Mouse (Mus musculus) limb, embryonic 15.5 days (tissue): ENCODE results near the gene Rilp. TPM values are rescaled to one million over a fixed set of nuclear protein-coding genes. Genes with fewer than 3 reads are reported as not detected.

ENCODE experiments used
- ATAC-seq: fragments of 200-750 bp; cut with Nextera tagmentation; 2 replicates; pipeline ENCODE4 v1.8.0; 2017; ENCODE audit warnings: low read depth, moderate TSS enrichment; ENCODE audit not compliant: insufficient number of reproducible peaks, low FRiP score, low TSS enrichment
- H3K27ac ChIP-seq: fragments of 300-500 bp; sonication (generic); 2 replicates; pipeline ENCODE4 v1.5.1; 2015; ENCODE audit warnings: moderate library complexity, mild to moderate bottlenecking, inconsistent platforms
- H3K27me3 ChIP-seq: fragments of 300-500 bp; sonication (generic); 2 replicates; pipeline ENCODE4 v1.6.1; 2015; ENCODE audit warnings: inconsistent platforms
- H3K36me3 ChIP-seq: fragments of 300-500 bp; sonication (generic); 2 replicates; pipeline ENCODE4 v1.6.1; 2015; ENCODE audit warnings: inconsistent platforms
- H3K4me1 ChIP-seq: fragments of 300-500 bp; sonication (generic); 2 replicates; pipeline ENCODE4 v1.6.1; 2015; ENCODE audit warnings: inconsistent platforms
- H3K4me2 ChIP-seq: fragments of 300-500 bp; sonication (generic); 2 replicates; pipeline ENCODE4 v1.6.1; 2015; ENCODE audit warnings: mild to moderate bottlenecking, inconsistent platforms
- H3K4me3 ChIP-seq: fragments of 300-500 bp; sonication (generic); 2 replicates; pipeline ENCODE4 v1.5.1; 2015; ENCODE audit warnings: mild to moderate bottlenecking, inconsistent platforms
- H3K9ac ChIP-seq: fragments of 300-500 bp; sonication (generic); 2 replicates; pipeline ENCODE4 v1.6.1; 2015; ENCODE audit warnings: inconsistent platforms
- H3K9me3 ChIP-seq: fragments of 300-500 bp; sonication (generic); 2 replicates; pipeline ENCODE4 v1.6.1; 2016; ENCODE audit warnings: inconsistent platforms
- WGBS: fragments of 180-500 bp; shearing (Covaris S2); methylation state at CpG from one replicate; pipeline ENCODE4 v1.1.7; 2015; 5-methylcytosine and 5-hydroxymethylcytosine counted together
- polyA plus RNA-seq: library from polyadenylated mRNA; unstranded; fragments of >200 nt; fragmentation: Nextera tagmentation; extraction: Ambion mirVana; gene quantifications from 2 replicates; pipeline ENCODE4 v1.2.1, GENCODE M21; 2015

The Rilp gene
- polyA plus RNA-seq, 1 experiment from 2014 or later = 0.45 TPM

DNA sequence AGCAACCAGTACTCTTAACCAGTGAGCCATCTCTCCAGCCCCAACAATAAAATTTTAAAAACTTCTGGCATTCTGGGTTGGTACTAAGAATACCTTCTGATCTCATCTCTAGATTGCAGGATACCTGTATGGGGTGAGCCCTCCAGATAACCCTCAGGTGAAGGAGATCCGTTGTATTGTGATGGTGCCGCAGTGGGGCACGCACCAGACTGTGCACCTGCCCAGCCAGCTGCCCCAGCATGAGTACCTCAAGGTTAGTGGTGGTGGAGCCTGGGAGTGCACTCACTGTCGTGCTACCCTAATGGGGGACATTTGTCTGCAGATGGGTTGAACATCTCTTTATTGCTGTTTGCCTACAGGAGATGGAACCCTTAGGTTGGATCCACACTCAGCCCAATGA is 1.7 kb upstream of the Rilp start:
- H3K36me3 ChIP-seq = peaks cover 59% of the 10 kb centered on the region

DNA sequence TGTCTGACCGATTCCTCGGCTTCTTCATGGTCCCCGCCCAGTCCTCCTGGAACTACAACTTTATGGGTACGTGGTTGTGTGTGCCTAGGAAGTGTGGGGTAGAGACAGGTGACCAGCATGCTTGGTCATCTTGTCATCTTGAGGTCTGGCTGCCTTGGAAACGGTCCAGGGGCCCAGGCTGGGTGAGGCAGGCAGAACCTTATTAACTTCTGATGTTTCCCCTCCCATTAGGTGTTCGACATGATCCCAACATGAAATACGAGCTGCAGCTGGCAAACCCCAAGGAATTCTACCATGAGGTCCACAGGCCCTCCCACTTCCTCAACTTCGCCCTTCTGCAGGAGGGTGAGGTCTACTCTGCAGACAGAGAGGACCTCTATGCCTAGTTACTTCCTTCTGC is 990 bp upstream of the Rilp start:
- ATAC-seq = no peak
- Histone ChIP-seq H3K9me3 (no peaks in the 10 kb centered on the region), H3K27ac (no peak overlapping the region; the same call in 1 of the 2 replicates), H3K9ac (no peak overlapping the region), H3K4me3 (no peak overlapping the region), H3K36me3 (peaks cover 52% of the 10 kb centered on the region), H3K4me1 (peaks cover 26% of the 10 kb centered on the region), H3K4me2 (no peak overlapping the region), H3K27me3 (no peaks in the 10 kb centered on the region)
- 46% methylated on average over 8 of the region's 8 CpGs for WGBS

More for the DNA sequence above, 1.7 kb upstream of the Rilp start:
- Histone ChIP-seq H3K9ac (no peak overlapping the region), H3K4me1 (peaks cover 26% of the 10 kb centered on the region), H3K27me3 (no peaks in the 10 kb centered on the region), H3K9me3 (no peaks in the 10 kb centered on the region), H3K27ac (no peak overlapping the region), H3K4me2 (no peak overlapping the region), H3K4me3 (no peak overlapping the region)
- no peak for ATAC-seq
- WGBS = 92% methylated on average over 4 of the region's 4 CpGs

DNA sequence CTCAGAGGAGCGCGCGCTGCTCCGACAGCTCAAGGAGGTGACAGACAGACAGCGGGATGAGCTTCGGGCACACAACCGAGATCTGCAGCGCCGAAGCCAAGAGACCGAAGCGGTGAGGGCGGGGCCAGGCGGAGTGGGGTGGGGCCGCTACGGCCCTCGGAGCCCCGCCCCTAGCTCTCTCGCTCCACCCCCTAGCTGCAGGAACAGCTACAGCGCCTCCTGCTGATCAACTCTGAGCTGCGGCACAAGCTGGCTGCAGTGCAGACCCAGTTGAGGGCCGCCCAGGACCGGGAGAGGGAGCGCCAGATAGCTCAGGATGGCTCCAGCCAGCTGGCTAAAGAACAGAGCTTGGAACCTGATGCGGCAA is 716 bp downstream of the Rilp start:
- peak overlapping the region; percentile 79 for H3K27ac ChIP-seq

DNA sequence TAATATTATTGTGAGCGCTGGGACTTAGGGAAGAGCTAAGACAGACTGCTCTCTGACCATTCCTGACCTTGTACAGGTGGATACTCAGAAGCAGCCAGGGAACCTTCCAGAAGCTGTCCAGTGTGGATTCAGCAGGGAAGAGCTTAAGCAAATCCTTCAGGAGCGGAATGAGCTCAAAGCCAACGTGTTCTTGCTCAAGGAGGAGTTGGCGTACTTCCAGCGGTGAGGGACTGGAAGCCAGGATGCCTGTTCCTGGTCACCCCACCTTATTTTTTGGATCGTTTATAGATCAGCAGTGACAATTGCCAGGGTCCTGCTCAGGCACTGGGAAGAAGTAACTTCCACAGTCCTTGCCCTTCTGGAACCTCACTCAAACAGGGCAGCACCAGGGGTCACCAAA is 1.3 kb downstream of the Rilp start:
- H3K4me3 ChIP-seq = no peak overlapping the region
- H3K4me2 ChIP-seq = no peak overlapping the region
- H3K4me1 ChIP-seq = peaks cover 29% of the 10 kb centered on the region
- no peak for ATAC-seq
- H3K9ac ChIP-seq = no peak overlapping the region
- no peaks in the 10 kb centered on the region for H3K27me3 ChIP-seq
- H3K9me3 ChIP-seq = no peaks in the 10 kb centered on the region
- peak overlapping the region; percentile 4; the same call in 1 of the 2 replicates for H3K27ac ChIP-seq
- WGBS = 79% methylated on average over 6 of the region's 6 CpGs
- H3K36me3 ChIP-seq = peaks cover 30% of the 10 kb centered on the region

More for the DNA sequence above, 716 bp downstream of the Rilp start:
- Histone ChIP-seq H3K4me3 (peak overlapping the region; percentile 56), H3K36me3 (peaks cover 36% of the 10 kb centered on the region), H3K27me3 (no peaks in the 10 kb centered on the region), H3K4me2 (peak overlapping the region; percentile 100), H3K9me3 (no peaks in the 10 kb centered on the region), H3K4me1 (peaks cover 29% of the 10 kb centered on the region), H3K9ac (peak overlapping the region; percentile 47)
- 2% methylated on average over 23 of the region's 24 CpGs for WGBS
- peak; percentile 74 for ATAC-seq

DNA sequence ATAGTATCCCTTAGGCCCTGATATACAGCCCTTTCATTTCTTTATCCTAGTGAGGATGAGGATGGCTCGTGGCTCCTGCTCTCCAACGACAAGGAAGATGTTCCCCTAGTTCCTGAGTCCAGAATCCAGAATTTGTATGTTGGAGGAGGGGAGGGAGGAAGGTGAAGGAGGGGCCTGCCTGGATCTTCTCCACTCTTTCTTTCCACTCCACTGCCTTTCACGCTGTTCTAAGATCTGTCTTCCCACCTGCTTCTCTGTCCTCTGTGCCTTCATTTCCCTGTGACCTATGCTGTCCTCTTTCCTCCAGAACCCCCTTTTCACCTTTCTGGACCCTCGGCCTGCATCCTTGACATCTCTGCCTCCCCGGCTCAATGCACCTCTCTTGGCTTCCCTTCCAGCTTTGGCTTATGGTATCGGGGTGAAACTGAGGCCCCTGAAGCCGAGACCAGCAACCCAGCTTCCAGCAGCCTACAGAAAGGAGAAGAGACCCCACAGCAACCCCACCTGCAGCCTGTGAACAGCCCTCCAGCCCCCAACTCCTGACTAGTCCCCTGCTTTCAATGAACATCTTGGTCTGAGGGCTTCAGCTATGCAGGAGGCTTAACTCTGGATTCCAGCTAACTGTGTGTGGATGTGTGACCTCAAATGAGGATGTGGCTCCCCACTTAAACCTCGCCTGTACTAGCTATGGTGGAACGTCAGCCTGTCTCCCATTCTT is 2.6 kb downstream of the Rilp start:
- H3K36me3 ChIP-seq = peaks cover 21% of the 10 kb centered on the region
- ATAC-seq = no peak
- no peaks in the 10 kb centered on the region for H3K27me3 ChIP-seq
- no peak overlapping the region for H3K9ac ChIP-seq
- peaks cover 29% of the 10 kb centered on the region for H3K4me1 ChIP-seq
- no peak overlapping the region for H3K4me3 ChIP-seq
- no peak overlapping the region for H3K4me2 ChIP-seq
- no peaks in the 10 kb centered on the region for H3K9me3 ChIP-seq
- 80% methylated on average over 9 of the region's 9 CpGs for WGBS
- H3K27ac ChIP-seq = no peak overlapping the region

DNA sequence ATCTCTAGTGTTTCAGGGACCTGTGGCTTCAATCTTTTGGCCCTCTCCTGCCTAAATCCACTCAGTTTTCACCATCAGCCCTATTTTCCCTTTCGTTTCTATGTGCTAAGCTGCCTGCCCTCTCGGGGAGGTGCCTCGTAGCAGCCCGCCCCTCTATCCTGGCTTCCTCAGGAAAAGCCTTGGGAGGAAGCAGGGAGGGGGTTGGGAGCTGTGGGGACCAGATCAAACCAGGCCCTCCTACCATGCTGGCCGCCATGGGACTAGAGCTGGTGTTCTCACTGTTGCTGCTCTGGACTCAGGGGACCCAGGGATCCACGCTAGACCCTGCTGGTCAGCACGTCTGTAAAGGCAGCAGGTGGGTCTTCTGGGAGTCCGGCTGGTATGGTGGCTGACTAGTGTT is 3.4 kb downstream of the Rilp start, which contains the start of gene Scarf1:
TSS of gene Scarf1 (plus strand) at position 205 of the 400 bp plus-strand sequence.
- Histone ChIP-seq H3K27me3 (no peaks in the 10 kb centered on the region), H3K9ac (no peak within 1 kb of the TSS), H3K4me3 (peak within 1 kb of the TSS; percentile 16), H3K4me2 (no peak within 1 kb of the TSS), H3K27ac (no peak within 1 kb of the TSS), H3K9me3 (no peaks in the 10 kb centered on the region), H3K4me1 (peaks cover 27% of the 10 kb centered on the region), H3K36me3 (peaks cover 12% of the 10 kb centered on the region)
- no peak for ATAC-seq
- WGBS = 47% methylated on average over 8 of the region's 8 CpGs

DNA sequence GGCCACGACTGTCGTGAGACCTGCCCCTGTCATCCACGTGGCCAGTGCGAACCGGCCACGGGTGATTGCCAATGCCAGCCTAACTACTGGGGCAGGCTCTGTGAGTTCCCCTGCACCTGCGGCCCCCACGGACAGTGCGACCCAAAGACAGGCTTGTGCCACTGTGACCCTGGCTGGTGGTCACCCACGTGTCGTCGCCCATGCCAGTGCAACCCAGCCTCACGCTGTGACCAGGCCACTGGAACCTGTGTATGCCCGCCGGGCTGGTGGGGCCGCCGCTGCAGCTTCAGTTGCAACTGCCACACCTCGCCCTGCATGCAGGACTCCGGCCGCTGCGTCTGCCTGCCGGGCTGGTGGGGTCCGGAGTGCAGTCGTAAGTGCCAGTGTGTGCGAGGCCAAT is 5.3 kb downstream of the Rilp start:
- ATAC-seq = no peak
- 91% methylated on average over 25 of the region's 25 CpGs for WGBS
- H3K9ac ChIP-seq = no peak overlapping the region
- peaks cover 10% of the 10 kb centered on the region for H3K4me1 ChIP-seq
- H3K27me3 ChIP-seq = no peaks in the 10 kb centered on the region
- no peak overlapping the region for H3K27ac ChIP-seq
- H3K36me3 ChIP-seq = no peaks in the 10 kb centered on the region
- no peak overlapping the region for H3K4me3 ChIP-seq
- no peaks in the 10 kb centered on the region for H3K9me3 ChIP-seq
- H3K4me2 ChIP-seq = no peak overlapping the region

DNA sequence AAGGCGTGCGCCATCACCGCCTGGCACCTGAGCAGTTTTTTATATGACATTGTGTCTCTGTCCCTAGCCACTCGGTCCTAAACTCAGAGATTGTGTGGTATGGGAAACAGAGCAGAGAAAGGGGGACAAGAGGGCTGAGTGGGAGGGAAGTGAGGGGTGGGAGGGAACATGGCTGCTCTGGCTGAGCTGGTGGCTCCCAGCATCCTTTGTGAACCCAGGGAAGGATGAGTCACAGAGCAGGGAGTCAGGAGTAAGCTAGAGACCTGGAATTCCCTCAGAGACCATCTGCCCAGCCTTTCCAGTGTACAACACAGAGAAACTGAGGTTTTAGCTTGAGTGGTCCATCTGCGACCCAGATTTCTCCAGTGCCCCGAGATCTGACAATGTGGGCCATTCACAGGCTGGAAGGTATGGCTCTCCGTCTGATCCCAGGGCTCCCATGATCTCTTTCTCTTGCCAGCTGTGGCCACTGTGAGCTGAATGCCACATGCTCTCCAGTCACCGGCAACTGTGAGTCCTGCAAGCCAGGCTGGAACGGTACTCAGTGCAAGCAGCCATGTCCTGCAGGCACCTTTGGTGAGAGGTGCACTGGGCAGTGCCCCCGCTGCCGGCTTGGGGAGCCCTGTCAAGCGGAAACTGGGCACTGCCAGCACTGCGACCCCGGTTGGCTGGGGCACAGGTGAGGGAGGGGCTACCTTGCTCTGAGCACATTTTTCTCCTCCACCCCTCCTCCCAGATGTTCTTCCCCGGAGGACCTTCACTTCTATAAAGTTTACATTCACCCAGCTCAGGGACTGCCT is 10.1 kb downstream of the Rilp start:
- Histone ChIP-seq H3K27ac (no peak overlapping the region), H3K4me1 (peaks cover 3% of the 10 kb centered on the region; the same call in 1 of the 2 replicates), H3K9ac (no peak overlapping the region), H3K4me2 (no peak overlapping the region), H3K27me3 (no peaks in the 10 kb centered on the region), H3K4me3 (no peak overlapping the region), H3K36me3 (no peaks in the 10 kb centered on the region), H3K9me3 (no peaks in the 10 kb centered on the region)
- no peak for ATAC-seq
- WGBS = 69% methylated on average over 15 of the region's 15 CpGs

DNA sequence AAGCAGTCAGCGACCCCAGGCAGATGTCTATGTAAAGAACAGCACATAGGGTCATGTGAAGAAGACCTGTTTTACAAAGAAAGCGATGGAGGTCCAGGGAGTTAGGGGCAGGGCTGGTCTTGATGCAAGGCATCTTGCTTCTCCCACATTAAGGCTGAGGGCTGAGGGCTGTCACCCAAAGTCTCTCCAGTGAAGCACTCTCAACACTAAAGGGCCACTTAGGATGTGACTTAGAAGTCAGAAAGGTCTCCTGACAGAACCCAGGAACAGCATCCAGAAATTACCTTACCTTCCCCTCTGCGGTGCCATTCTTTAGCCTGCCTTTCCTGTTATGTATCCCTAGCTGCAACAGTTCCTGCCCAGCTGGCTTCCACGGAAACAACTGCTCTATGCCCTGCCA is 11.7 kb downstream of the Rilp start:
- no peak overlapping the region for H3K4me2 ChIP-seq
- H3K9me3 ChIP-seq = no peaks in the 10 kb centered on the region
- H3K27me3 ChIP-seq = no peaks in the 10 kb centered on the region
- H3K27ac ChIP-seq = no peak overlapping the region
- no peak overlapping the region for H3K9ac ChIP-seq
- ATAC-seq = no peak
- H3K4me3 ChIP-seq = no peak overlapping the region
- WGBS = 86% methylated on average over 4 of the region's 4 CpGs
- H3K36me3 ChIP-seq = no peaks in the 10 kb centered on the region
- peaks cover 3% of the 10 kb centered on the region; the same call in 1 of the 2 replicates for H3K4me1 ChIP-seq

DNA sequence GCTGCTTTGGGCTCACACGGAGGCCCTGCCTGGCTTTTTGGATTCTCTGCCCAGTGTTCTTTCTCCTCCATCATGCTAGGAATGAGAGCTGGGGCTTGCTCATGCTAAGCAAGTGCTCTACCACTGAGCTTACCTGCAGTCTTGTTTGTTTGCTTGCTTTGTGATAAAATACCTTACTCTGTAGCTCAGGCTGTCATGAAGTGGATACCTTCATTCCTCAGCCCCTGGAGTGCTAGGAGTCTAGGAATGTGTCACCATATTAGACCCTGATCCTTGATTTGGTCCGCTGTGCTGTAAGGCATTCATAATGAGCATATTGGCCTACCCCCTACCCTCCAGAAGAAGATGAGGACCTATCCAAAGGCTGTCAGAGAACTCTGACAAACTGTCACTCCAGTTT is 12.9 kb downstream of the Rilp start:
- H3K9ac ChIP-seq = no peak overlapping the region
- no peaks in the 10 kb centered on the region for H3K36me3 ChIP-seq
- 83% methylated on average over 2 of the region's 2 CpGs for WGBS
- H3K9me3 ChIP-seq = no peaks in the 10 kb centered on the region
- peaks cover 3% of the 10 kb centered on the region; the same call in 1 of the 2 replicates for H3K4me1 ChIP-seq
- no peaks in the 10 kb centered on the region for H3K27me3 ChIP-seq
- ATAC-seq = no peak
- no peak overlapping the region for H3K4me3 ChIP-seq
- H3K4me2 ChIP-seq = no peak overlapping the region
- no peak overlapping the region for H3K27ac ChIP-seq

DNA sequence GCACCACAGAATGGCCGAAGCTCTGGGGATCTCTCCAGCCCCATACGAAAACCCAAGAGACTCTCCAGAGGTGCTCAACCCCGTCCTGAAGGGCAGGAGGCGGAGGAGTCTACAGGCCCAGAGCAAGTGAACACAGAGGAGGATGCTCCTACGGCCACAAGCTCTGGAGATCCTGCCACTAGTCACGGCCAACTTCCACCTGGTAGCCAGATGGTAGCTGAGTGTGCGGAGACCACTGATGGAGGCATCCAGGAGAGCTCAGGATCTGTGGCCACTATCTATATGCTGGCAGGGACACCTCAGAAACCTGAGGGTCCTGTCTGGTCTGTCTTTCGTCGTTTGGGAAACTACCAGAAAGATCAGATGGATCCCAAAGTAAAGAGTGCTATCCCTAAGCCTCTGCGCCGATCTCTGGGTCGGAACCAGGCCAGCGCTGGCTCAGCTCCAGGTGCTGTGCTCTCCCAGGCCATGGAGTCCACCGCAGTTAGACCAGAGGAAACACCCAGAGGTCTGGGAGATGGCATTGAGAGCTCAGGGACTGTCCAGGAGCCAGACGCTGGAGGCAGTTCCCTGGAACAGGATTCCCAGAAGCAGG is 15.7 kb downstream of the Rilp start:
- no peak overlapping the region for H3K4me2 ChIP-seq
- H3K9me3 ChIP-seq = no peaks in the 10 kb centered on the region
- H3K9ac ChIP-seq = 0 out of 2 replicates have a peak overlapping the region, but pooled peaks have one; percentile 14
- no peaks in the 10 kb centered on the region for H3K36me3 ChIP-seq
- H3K4me3 ChIP-seq = no peak overlapping the region
- peaks cover 1% of the 10 kb centered on the region; the same call in 1 of the 2 replicates for H3K4me1 ChIP-seq
- ATAC-seq = no peak
- WGBS = 81% methylated on average over 15 of the region's 15 CpGs
- H3K27ac ChIP-seq = no peak overlapping the region
- H3K27me3 ChIP-seq = no peaks in the 10 kb centered on the region

DNA sequence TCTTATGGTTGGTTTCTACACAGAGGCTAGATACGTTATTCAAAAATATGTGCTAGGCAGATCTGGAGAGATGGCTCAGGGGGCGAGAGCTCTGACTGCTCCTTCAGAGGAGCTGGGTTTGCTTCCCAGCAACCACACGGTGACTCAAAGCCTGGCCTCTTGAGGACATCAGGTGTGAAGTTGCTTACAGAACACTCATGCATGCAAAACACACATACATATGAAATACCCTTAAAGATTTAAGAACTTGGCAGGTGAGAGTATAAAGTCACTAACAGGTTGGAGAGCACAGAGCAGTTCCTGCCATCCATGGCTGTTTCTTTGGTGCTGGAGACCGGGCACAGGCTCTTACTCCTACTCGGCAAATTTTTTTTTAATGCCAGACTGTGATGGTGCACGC is 17.0 kb downstream of the Rilp start:
- Histone ChIP-seq H3K36me3 (no peaks in the 10 kb centered on the region), H3K27me3 (no peaks in the 10 kb centered on the region), H3K4me1 (peaks cover 6% of the 10 kb centered on the region), H3K4me3 (no peak overlapping the region), H3K27ac (no peak overlapping the region), H3K9ac (no peak overlapping the region), H3K4me2 (no peak overlapping the region), H3K9me3 (no peaks in the 10 kb centered on the region)
- 89% methylated on average over 6 of the region's 6 CpGs for WGBS
- no peak for ATAC-seq
